Mouse (Mus musculus) ovary, adult 18-20 months (tissue): ENCODE results near the gene Dlg1.

Source experiments
- DNase-seq: peaks from one replicate; pipeline ENCODE4 v3.0.0; 2022; ENCODE audit warnings: low spot score, mixed read lengths

Dlg1 gene

GRCm38 (mm10) chr16:31737761-31738160 lies 74.5 kb downstream of the Dlg1 start:
- no peak for DNase-seq

GRCm38 (mm10) chr16:31740271-31740670 lies 77.0 kb downstream of the Dlg1 start:
- DNase-seq = no peak

- DNase-seq = no peak
These were observed 77.5 kb downstream of the Dlg1 start for GRCm38 (mm10) chr16:31740704-31741103.

GRCm38 (mm10) chr16:31750526-31750925 lies 87.3 kb downstream of the Dlg1 start:
- no peak for DNase-seq

GRCm38 (mm10) chr16:31754172-31755025 lies 91.2 kb downstream of the Dlg1 start:
- DNase-seq = no peak

- no peak for DNase-seq
These were observed 91.8 kb downstream of the Dlg1 start for GRCm38 (mm10) chr16:31755053-31755452.

- DNase-seq = no peak
These were observed 93.2 kb downstream of the Dlg1 start for GRCm38 (mm10) chr16:31756436-31756835.

- no peak for DNase-seq
These were observed 94.4 kb downstream of the Dlg1 start for GRCm38 (mm10) chr16:31757606-31758005.

GRCm38 (mm10) chr16:31759416-31759815 lies 96.2 kb downstream of the Dlg1 start:
- DNase-seq = no peak

GRCm38 (mm10) chr16:31766298-31766697 lies 103.1 kb downstream of the Dlg1 start:
- no peak for DNase-seq

- DNase-seq = no peak
These were observed 103.5 kb downstream of the Dlg1 start for GRCm38 (mm10) chr16:31766715-31767114.

- no peak for DNase-seq
These were observed 112.7 kb downstream of the Dlg1 start for GRCm38 (mm10) chr16:31775924-31776323.

GRCm38 (mm10) chr16:31781015-31781414 lies 117.8 kb downstream of the Dlg1 start:
- no peak for DNase-seq

GRCm38 (mm10) chr16:31790056-31790455 lies 126.8 kb downstream of the Dlg1 start:
- no peak for DNase-seq

GRCm38 (mm10) chr16:31803644-31804043 lies 140.4 kb downstream of the Dlg1 start:
- DNase-seq = no peak

GRCm38 (mm10) chr16:31826049-31826448 lies 162.8 kb downstream of the Dlg1 start:
- no peak for DNase-seq

GRCm38 (mm10) chr16:31830726-31831125 lies 167.5 kb downstream of the Dlg1 start:
- DNase-seq = no peak

- DNase-seq = no peak
These were observed 169.6 kb downstream of the Dlg1 start for GRCm38 (mm10) chr16:31832630-31833422.

GRCm38 (mm10) chr16:31834011-31834584 lies 170.9 kb downstream of the Dlg1 start:
- DNase-seq = no peak

GRCm38 (mm10) chr16:31834662-31835318 lies 171.5 kb downstream of the Dlg1 start:
- DNase-seq = no peak

- no peak for DNase-seq
These were observed 174.1 kb downstream of the Dlg1 start for GRCm38 (mm10) chr16:31837362-31837761.

- no peak for DNase-seq
These were observed 181.0 kb downstream of the Dlg1 start for GRCm38 (mm10) chr16:31844246-31844645.
